Mouse (Mus musculus): Measurements from ENCODE around the gene Supt6. TPM values are rescaled to one million over a fixed set of nuclear protein-coding genes. Genes with fewer than 3 reads are reported as not detected.
"Not testable (repeated sequence)": the region's sequence is repeated elsewhere in the genome, so short reads cannot be mapped to it uniquely, and the experiment has no call there.

The Supt6 gene
- 10 to 100 TPM; 14.4 to 18.0 TPM for polyA plus RNA-seq (2017; shearing (Covaris generic))

GRCm38 (mm10) chr11:78245627-78246317 is at the start of gene Supt6, which contains the start of gene Sdf2:
Supt6 (minus strand) TSS chr11:78245987.
Sdf2 (plus strand) TSS chr11:78245746.
- ATAC-seq, result peak; percentile 86

GRCm38 (mm10) chr11:78294585-78294984 is 48.8 kb upstream of the Supt6 start:
- no peak for ATAC-seq

- no peak for ATAC-seq
Observed at GRCm38 (mm10) chr11:78290654-78291053, 44.9 kb upstream of the Supt6 start, which contains the start of gene BC030499. BC030499 (plus strand) TSS chr11:78290841.

- ATAC-seq, result no peak
Observed at GRCm38 (mm10) chr11:78289146-78289763, 43.5 kb upstream of the Supt6 start.

- no peak for ATAC-seq
Observed at GRCm38 (mm10) chr11:78279586-78279985, 33.8 kb upstream of the Supt6 start.

GRCm38 (mm10) chr11:78278853-78279252 is 33.1 kb upstream of the Supt6 start:
- ATAC-seq, result no peak

GRCm38 (mm10) chr11:78276169-78276568 is 30.4 kb upstream of the Supt6 start:
- ATAC-seq, result not testable (repeated sequence)

GRCm38 (mm10) chr11:78275596-78275995 is 29.8 kb upstream of the Supt6 start:
- no peak for ATAC-seq

- no peak for ATAC-seq
Observed at GRCm38 (mm10) chr11:78271986-78272385, 26.2 kb upstream of the Supt6 start.

GRCm38 (mm10) chr11:78265571-78265970 is 19.8 kb upstream of the Supt6 start:
- no peak for ATAC-seq

GRCm38 (mm10) chr11:78262550-78262949 is 16.8 kb upstream of the Supt6 start:
- ATAC-seq, result no peak

GRCm38 (mm10) chr11:78261380-78262352 is 15.9 kb upstream of the Supt6 start, which contains the start of gene 2610507B11Rik:
2610507B11Rik (plus strand) TSS chr11:78261752.
- peak; percentile 80 for ATAC-seq

- no peak for ATAC-seq
Observed at GRCm38 (mm10) chr11:78260489-78261258, 14.9 kb upstream of the Supt6 start.

GRCm38 (mm10) chr11:78256618-78257017 is 10.8 kb upstream of the Supt6 start:
- ATAC-seq, result no peak

- ATAC-seq, result no peak
Observed at GRCm38 (mm10) chr11:78247727-78248140, 1.9 kb upstream of the Supt6 start.

GRCm38 (mm10) chr11:78247012-78247348 is 1.2 kb upstream of the Supt6 start:
- no peak for ATAC-seq

- no peak for ATAC-seq
Observed at GRCm38 (mm10) chr11:78246318-78247011, 678 bp upstream of the Supt6 start.

GRCm38 (mm10) chr11:78245261-78245626 is 543 bp downstream of the Supt6 start:
- ATAC-seq, result peak; percentile 4

- ATAC-seq, result no peak
Observed at GRCm38 (mm10) chr11:78240193-78240857, 5.5 kb downstream of the Supt6 start.

- ATAC-seq, result no peak
Observed at GRCm38 (mm10) chr11:78231518-78231917, 14.3 kb downstream of the Supt6 start.

GRCm38 (mm10) chr11:78223586-78223985 is 22.2 kb downstream of the Supt6 start:
- ATAC-seq, result no peak

Data from activated CD4-positive, CD25-positive, alpha-beta regulatory T cell, adult 4 months (primary cell).